Mouse (Mus musculus): ENCODE measurements around the gene Kcnj12.

DNA sequence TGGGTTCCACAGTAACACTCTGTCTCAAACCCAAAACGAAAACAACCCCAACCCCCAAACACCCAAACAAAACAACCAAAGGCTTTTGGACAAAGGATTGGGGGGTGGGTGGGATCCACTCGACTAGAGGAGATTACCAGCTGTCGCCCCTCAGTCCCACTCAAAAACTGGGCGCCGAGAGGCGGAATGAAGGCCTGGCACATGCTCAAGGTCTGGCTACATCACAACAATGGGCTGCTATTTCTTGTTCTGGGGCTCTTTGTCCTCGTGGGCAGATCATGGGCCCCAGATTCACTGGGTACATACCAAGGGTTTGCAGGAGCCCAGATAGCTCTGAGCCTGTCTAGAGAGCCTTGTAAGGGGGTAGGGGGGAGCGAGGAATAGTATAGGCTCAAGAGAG lies 19.6 kb upstream of the Kcnj12 start:
- no peak for TF ChIP-seq POLR2A (IDR thresholded peaks at IDR 0.05; ENCODE audit: low read depth, low read length)
- TF ChIP-seq CTCF (IDR thresholded peaks at IDR 0.05; ENCODE audit: extremely low read depth, insufficient read length, insufficient replicate concordance, low read depth, low read length): no peak

Data from small intestine, adult 2 months (tissue).